Mouse (Mus musculus): ENCODE data around the gene Nr6a1. TPM values are rescaled to one million over a fixed set of nuclear protein-coding genes. Genes with fewer than 3 reads are reported as not detected.

The Nr6a1 gene
- polyA plus RNA-seq, 1 experiment from 2014 or later = 2.0 TPM

- no peak overlapping the region for H3K4me3 ChIP-seq (replicated peaks)
- no peaks in the 10 kb centered on the region for H3K9me3 ChIP-seq
- H3K27me3 ChIP-seq = peaks cover 3% of the 10 kb centered on the region; the same call in 1 of the 2 replicates
- H3K9ac ChIP-seq (replicated peaks) = no peak overlapping the region
- no peak overlapping the region for H3K4me2 ChIP-seq (replicated peaks)
- H3K27ac ChIP-seq = no peak overlapping the region
- WGBS = 61% methylated on average over 9 of the region's 9 CpGs
- no peaks in the 10 kb centered on the region for H3K4me1 ChIP-seq (replicated peaks)
- H3K36me3 ChIP-seq = no peaks in the 10 kb centered on the region
- peak; percentile 67 for ATAC-seq
Observed at GRCm38 (mm10) chr2:38675366-38675969, 252.0 kb downstream of the Nr6a1 start.

Small RNA genes within 50 kb of the gene (microRNA-seq; reads per million reads assigned to microRNA genes)
- 366 reads per million, percentile 67 among the genes with 10 or more reads in this experiment for gene Mir181a-2
- gene Mir181b-2 = 3,017 reads per million, percentile 87 among the genes with 10 or more reads in this experiment

Other genes starting within 250 kb of the Nr6a1 start
- gene Nr5a1, start 213.1 kb downstream of the Nr6a1 start, polyA plus RNA-seq (2015; fragmentation: Nextera tagmentation; extraction: Ambion mirVana) = 0.77 and 1.3 TPM in 2 replicates
- 2.2 and 2.4 TPM in 2 replicates for gene Olfml2a, start 4.3 kb upstream of the Nr6a1 start, polyA plus RNA-seq (2015; fragmentation: Nextera tagmentation; extraction: Ambion mirVana)
- 1.6 and 1.8 TPM in 2 replicates for gene Wdr38, start 69.8 kb upstream of the Nr6a1 start, polyA plus RNA-seq (2015; fragmentation: Nextera tagmentation; extraction: Ambion mirVana)
- gene Arpc5l, start 77.7 kb upstream of the Nr6a1 start, polyA plus RNA-seq (2015; fragmentation: Nextera tagmentation; extraction: Ambion mirVana) = 122 and 132 TPM in 2 replicates
- gene Rpl35, start 77.9 kb upstream of the Nr6a1 start, polyA plus RNA-seq (2015; fragmentation: Nextera tagmentation; extraction: Ambion mirVana) = 740 and 763 TPM in 2 replicates
- 36.1 and 38.5 TPM in 2 replicates for gene Golga1, start 137.9 kb upstream of the Nr6a1 start, polyA plus RNA-seq (2015; fragmentation: Nextera tagmentation; extraction: Ambion mirVana)